Mouse (Mus musculus): ENCODE data around the gene Akap6.
A peak's percentile ranks its signal among the peaks of the same experiment; 100 is the strongest.

Akap6 gene

DNA sequence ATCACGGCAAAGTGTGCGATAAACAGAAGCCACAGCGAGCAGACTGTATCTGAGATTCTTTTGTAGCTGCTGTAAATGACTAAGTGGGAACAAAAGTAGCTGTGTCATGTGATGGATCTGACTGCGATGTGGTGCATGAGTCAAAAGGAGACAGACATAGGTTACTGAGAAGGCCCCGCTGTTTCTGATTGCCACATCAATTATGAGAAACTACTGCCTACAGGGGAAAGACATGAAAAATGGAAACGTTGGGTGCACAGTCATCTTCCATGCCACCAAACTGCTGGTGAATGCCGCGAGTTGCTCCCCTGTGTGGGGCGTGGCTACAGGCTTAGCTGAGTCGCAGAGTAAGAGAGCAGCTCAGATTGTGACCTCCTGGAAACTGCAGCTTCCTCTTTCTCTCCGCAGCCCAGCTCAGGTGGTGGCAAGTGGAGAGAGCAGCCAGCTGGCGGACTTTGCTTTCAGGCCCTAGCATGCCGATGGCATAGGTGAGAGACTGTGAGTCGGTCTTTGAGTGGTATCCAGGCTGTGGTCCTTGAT is 83.8 kb downstream of the Akap6 start:
- DNase-seq (ENCODE audit: low spot score), result no peak

DNA sequence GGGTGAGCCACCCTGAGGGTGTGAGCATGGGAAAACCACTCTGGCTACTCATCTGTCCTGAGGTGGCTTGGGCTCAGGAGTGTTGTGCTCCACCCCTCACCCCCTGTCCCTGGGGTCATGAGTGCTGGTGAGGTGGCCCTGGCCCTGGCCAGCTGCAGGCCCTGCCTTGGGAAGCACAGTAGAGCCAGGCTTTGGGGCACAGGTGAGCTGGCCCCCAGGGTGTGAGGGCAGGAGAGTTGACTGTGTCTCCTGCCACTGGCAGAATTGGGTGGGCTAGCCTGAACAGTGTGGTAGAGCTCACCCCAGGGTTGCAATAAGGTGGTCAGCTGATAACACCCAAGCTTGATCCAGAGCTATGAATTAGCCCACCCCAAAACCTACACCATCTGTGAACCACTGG is 86.0 kb downstream of the Akap6 start:
- no peak for DNase-seq (ENCODE audit: low spot score)

DNA sequence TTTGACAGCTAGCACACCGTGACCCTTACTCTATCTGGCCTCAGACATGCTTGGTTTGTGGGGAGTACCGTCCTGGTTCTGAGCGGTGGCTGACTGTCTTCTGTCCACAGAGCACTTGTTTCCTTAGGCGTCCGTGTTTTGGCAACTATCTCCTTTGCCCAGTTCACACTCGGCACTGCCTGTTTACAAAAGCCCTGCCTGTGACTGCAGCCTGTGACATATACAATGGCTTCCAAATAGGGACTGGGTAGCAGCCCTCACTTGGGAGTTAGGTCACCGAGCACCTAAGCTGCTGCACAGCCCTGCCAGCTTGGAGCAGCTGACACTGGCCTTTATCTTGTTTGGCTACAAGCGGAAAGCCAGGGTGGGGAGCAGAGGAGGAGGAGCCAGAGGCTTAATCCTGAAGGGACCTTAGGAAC is 91.2 kb downstream of the Akap6 start:
- no peak for DNase-seq (ENCODE audit: low spot score)

DNA sequence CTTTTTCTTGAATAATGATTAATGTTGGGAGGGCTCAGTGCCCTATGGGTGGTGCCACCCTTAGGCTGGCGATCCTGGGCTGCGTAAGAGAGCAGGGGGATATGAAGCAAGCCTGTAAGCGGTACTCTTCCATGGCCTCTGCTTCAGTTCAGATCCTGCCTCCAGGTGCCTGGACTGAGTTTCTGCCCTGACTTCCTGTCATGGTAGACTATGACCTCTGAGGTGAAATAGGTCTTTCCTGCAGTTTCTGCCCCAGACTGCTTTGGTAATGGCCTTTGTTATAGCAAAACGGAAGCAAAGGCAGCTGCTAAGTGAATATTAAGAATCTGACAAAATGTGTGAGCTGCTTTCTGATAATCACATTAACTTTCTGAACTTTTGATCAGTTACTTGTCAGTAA is 94.9 kb downstream of the Akap6 start:
- DNase-seq (ENCODE audit: low spot score), result no peak

DNA sequence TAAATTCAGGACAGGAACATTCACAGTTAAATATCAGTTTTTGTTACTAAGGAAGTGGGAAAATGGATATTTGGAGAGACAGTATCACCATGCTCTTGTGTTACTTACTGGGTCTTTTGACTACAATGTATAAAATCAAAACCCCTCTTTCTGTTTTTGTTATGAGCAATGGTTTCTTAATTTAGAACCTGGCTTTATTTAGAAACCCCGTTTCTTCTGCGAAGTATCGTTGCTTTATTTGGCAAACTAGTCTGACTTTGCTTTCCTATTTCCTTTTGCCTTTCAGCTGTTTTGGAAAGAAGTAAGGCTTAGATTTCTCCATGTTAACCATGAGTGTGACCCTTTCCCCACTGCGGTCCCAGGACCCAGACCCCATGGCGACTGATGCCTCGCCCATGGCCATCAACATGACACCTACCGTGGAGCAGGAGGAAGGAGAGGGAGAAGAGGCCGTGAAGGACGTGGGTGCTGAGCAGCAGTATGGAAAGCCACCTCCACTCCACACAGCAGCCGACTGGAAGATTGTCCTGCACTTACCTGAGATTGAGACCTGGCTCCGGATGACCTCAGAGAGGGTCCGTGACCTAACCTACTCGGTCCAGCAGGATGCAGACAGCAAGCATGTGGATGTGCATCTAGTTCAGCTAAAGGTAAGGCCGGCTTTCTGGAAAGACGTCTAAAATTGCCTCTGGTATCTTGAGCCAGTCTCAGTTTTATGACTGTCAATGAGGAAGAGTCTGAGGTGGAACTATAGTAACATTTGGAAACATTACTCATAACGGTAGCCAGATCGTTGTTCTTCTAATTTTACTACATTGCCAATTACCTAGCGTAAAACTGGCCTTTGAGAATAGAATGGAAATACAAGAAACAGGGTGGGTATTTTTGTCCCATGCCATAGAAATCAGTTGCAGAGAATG is 96.6 kb downstream of the Akap6 start:
- DNase-seq (ENCODE audit: low spot score), result no peak

DNA sequence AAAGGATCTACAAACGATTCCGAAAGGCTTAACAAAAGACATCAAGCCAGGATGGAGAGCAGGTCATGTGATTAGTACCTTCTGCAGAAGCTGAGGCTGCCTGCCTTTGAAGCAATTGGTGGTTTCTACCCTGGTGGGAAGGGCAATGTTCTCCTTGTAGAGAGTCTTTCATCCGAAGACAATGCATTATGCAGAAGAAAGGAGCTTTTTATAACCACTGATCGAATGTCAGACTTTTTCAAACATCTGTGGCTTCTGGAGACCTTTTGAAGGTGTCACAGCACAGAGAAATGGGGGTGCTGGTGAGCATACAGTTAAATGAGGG is 97.2 kb downstream of the Akap6 start:
- DNase-seq (ENCODE audit: low spot score), result no peak

DNA sequence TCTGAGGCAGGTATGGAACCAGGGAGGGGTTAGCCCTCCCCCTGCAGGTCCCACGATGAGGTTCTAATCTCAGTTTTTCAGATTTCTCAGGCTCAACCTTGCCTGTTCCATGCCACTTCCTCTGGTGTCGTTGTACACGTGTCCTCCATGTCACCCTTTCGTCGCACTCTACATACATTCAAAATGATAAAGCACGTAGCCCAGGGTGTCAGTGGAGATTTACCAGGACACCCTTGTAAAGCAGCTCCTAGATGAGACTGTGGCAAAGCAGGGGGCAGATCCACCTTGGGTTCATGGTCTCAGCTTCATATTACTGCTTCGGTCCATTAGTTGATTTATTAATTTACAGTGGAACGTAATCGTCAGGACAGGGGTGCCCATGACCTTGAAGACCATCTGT is 100.5 kb downstream of the Akap6 start:
- DNase-seq (ENCODE audit: low spot score), result no peak

DNA sequence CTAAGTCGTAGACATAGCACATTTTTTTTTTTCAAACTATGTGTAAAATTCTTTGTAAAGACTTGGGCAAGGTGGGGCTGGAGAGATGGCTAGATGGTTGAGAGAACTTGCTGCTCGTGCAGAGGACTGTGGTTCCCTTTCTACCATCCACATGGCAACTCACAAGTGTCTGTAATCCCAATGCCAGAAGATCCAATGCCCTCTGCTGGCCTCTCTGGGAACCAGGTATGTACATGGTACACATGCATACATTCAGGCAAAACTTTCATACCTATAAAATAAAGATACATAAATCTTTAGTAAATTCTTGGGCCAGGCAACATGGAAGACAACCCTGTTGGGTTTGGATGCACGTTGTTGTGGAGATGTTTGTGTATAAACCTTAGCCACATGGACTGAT is 107.1 kb downstream of the Akap6 start:
- no peak for DNase-seq (ENCODE audit: low spot score)

DNA sequence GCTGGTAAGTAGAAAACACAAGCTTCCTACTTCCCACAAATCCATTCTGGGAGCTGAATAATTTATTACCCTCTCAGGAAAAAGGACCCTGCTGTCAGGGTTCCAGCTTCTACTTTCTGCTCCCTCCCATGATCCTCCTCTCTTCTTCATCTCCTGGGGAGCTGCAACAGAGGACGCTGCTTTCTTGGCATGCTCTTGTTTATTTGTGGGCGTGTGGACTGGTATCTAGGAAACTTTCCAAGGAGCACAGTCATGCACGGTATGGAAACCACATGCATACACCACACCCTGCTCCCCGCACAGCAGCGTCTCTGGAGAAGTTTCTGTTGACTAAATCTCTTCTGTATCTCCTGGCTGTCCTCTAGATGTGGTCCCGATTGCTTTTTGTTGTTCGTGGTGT is 119.4 kb downstream of the Akap6 start:
- no peak for DNase-seq (ENCODE audit: low spot score)

DNA sequence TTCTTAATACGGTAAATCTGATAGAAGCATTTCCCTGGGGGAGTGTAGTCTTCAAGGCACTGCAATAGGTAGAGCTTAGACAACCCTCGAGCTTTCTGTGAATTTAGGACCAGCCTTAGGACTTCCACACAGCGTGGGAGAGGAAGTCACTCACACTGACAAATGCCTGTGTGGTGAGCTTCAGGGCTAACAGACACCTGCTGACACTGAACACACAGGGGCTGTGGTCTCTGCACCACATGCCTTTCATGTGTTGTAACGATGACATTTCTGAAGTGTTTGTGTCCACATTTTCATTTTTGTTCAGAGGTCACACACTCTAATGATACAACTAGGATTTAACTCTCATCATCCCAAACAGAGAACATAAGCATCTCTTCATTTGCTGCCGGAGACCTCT is 125.6 kb downstream of the Akap6 start:
- DNase-seq (ENCODE audit: low spot score), result no peak

DNA sequence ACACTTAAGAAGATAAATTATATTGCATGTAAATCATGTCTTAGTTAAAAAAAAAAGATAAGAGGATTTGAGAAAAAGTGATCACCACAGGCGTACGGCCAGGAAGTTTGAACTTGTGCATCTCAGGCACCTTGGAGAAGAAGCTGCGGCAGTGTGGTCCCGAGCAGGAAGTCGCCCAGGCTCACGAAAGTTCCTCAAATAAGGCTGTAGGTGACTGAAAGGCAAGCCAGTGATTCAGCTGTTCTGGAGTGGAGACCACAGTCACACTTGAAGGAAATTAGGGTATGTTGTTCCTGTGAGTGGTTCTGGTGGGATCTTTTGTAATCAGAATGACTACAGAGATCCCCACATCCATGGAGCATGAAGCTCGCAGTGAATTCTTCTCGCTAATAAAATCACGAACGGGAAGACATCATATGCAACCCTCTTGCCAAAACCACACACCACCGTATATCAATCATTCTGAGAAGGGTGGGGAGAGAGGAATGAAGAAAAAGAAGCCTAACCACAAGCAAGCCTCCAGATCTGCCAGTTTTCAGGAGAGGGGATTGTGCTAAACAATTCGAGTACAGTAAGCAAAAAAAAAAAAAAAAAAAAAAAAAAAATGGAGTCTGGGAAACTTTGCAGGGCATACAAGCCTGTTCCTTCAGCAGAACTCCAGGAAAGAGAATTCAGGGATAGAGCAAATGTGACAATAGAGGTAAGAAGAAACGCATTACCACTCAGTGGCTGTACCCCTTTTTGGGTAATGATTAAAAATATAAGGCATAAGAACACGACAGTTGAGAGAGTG is 130.0 kb downstream of the Akap6 start:
- no peak for DNase-seq (ENCODE audit: low spot score)

DNA sequence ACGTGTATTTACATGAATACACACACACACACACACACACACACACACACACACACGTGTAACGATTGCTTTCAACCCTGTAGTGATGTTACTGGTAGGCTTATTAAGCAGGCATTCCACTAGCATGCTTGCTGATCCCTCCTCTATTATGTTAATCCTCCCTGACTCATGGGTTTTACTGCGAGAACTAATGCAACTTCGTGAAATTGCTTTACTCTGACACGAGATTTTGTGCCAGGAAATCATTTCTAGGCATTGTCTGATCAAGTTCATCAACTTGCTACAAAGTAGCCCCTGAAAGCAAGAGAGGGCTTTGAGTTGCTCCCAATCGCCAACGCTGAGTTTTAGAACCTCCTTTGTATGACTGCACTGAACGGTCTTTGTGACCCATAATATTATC is 132.6 kb downstream of the Akap6 start:
- DNase-seq (ENCODE audit: low spot score), result no peak

DNA sequence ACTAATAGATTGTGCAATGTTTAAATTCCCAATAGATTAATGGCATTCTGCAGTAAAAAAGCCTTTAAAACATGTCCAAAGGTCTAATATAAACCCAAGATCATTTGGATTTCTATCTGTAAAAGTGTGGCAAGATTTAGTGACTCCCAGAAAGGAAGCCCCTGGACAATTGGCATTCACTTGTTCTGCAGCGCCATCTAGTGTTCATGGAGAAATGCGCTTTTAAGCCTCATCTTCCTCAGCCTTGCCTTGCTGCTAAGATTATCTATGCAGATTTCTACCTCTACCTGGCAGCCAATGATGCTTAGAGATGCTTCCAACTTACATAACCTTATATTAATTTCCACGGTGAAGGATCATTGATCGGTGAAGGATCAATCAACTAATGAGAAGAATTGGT is 133.0 kb downstream of the Akap6 start:
- DNase-seq (ENCODE audit: low spot score), result peak; percentile 66

DNA sequence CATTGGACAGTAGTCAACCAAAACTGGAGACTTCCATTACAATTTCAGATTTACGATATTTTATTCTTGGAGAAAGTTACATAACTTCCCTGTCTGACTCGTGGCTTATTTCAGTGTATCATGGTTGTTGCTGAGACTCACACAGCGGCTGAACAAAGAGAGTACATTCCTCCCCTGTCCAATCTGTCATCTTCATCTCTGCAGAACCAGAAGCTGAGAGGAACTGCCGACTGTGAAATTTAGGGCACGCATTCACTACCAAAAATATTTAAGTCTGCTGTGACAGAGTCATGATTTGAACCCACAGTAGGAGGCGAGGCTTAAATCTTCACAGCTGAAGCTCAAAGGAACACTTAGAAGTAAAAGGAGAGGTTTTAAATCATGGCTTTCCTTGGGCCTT is 134.0 kb downstream of the Akap6 start:
- no peak for DNase-seq (ENCODE audit: low spot score)

DNA sequence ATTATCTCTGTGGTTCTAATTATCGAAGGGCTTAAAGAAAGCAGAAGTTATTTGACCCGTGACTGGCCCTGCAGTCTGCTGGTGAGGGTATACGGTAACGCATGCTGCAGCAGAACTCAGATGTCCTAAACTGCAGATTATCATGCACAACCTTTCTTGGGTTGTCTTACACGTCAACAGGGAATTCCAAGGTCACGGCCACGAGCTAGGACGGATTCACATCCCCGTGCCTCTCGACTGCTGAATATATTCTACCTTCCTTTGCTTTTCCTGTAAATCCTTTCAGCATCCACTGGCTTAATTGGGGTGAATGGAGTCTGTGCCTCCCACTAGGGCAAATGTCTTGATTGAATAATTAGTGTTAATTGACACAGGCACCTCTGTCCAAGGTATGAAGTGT is 134.9 kb downstream of the Akap6 start:
- DNase-seq (ENCODE audit: low spot score), result no peak

DNA sequence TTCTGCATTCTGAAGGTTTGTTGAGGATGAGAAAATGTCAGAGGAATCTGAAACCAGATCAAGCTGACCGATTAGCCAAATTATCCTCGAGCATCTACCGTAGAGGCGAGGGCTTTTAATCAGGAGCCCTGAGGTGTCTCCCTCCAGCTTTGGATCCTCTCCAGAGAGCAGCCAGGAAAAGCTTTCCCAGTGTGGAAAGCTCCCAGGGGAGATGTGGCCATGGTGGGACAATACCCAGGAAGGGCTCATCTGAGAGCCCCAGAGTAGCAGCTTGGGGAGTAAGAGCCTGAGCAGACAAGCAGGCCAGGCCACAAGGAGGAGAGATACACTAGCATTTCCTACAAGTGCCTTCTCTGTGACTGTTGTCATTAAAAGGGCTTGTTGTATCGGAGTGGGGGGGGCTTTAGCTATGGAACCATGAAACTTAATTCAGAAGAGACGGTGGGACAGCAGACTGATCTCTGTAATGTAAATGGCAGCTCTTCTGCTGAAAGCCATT is 135.6 kb downstream of the Akap6 start:
- DNase-seq (ENCODE audit: low spot score), result no peak

DNA sequence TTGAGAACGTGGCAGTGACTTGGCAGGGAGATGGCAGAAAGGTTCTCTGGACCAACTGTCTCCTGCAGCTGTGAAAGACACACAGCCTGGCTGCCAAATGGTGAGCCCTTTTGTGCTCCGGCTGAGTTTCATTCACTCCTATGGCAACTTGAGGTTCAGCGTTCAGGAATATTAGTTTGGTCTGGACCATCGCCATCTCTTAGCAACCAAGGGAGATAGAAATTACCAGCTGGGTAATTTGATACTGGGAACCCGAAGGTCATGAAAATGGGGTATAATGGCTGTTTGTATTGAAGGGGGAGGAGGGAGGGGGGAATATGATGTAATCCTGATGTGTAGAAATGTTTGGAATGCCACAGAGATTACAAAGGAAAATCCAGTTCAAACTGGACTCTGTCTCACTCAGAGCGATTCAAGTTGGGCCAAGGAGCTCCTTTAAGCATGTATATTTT is 136.1 kb downstream of the Akap6 start:
- DNase-seq (ENCODE audit: low spot score), result no peak

DNA sequence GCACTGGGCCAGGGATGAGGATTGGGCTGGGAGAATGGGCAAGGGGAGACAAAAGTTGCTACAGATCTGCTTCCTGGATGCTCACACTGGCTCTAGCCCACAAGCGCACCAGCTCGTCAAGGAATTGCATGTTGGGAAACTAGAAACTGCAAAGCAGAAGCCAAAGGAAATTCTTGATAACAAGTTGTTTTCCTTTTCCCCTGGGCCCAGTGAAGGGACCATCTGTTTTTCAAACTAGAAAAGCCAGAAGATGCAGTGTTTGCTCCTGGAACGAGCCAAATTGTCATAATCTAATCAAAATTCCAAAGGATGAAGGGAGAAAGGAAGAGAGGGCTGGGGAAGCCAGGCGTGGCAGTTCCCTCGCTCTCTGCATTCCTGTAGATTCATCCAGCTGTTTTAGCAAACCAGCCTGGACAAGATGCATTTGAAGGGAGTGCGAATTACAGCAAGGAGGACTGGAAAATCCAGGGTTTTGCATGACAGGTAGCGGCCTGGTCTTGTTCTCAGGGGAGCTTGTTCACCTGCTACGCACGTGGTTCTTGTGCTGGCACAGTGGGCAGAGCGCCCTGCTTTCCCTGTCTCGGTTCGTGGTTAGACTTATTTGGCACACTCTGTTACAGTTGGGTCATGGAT is 136.8 kb downstream of the Akap6 start:
- no peak for DNase-seq (ENCODE audit: low spot score)

DNA sequence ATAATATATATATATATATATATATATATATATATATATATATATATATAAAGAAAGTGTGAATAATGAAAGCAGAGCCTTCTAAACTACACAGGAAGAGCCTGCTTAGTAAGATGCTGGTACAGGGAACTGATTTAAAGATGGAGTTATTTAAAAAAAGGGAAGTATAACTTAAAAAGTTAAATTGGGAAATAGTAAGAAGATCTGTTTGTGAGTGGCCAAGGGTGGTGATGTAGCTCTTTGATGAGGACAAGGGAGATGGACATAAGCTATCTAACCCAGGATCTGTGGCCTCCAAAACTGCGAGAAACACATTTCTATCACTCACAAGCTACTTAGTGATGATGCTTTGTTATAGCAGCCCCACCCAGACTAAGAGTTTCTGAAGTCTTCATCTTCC is 146.8 kb downstream of the Akap6 start:
- DNase-seq (ENCODE audit: low spot score), result no peak

DNA sequence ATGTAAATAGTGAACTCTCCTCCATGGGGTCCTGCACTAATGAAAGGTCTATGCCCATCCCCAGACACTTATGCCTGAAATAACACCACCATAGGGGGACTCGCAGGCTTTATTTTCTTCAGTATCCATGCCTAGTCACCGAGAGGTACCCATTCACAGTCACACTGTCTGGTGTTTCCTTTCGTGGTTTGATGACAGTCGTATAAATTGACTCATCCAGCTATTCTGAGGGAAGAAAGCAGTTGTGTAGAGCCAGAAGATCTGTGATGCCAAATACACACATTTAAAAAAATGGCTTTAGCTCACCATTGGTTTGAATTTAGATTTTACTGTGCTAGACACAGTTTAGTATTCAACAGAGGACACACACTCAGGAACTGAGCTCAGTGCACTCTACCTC is 147.8 kb downstream of the Akap6 start:
- no peak for DNase-seq (ENCODE audit: low spot score)

DNA sequence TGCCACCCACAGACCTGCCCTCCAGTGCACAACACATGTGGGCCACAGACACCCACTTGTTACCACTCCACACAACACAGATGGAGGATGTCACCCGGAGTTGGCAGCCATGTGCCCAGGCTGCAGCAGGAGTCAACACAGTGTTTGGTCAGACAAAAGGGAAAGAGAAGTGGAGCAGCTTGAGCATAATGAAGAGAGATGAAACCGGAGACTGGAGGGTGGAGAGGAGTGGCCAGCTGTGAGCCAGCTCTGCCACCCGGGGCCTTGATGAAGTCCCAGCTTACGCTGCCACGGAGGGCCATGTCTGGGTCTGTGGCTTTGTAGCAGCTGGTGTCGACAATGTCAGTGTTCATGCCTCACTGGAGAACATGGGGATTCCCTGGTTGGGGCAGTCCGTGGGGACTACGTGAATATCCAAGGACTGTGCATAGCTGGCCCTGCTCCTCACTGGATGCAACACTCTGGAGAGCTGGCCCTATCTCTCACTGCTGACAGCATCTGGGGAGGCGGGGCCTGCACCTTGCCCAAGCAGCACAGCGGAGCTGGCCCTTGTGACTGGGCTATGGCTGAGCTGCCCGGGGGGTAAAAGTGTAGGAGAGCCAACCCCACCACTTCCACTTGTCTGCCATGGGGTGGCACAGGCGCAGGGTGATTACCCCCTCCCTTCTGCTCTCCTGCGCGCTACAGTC is 148.8 kb downstream of the Akap6 start:
- no peak for DNase-seq (ENCODE audit: low spot score)

DNA sequence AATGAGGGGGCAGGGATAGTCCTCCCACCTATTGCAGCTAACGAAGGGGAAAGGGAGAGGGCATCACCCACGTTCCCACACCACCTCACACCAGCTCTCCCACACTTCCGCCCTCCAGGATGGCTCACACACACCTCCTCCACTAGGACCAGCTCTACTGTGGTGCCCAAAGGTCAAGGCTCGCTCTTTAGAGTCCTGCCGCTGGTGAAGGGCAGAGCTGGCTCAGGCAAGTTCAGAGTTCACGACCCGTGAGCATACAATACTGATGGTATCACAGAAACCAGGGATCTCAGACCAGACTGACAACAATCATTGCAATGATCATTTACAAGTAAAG is 149.3 kb downstream of the Akap6 start:
- no peak for DNase-seq (ENCODE audit: low spot score)
